Mouse (Mus musculus): ENCODE results near the gene Gm12394.
"Not testable (repeated sequence)": the region's sequence is repeated elsewhere in the genome, so short reads cannot be mapped to it uniquely, and the experiment has no call there.

The Gm12394 gene

GRCm38 (mm10) chr4:42853788-42854187, 2.8 kb downstream of the Gm12394 start, which contains the start of gene Fam205a1:
TSS of gene Fam205a1 (minus strand) at chr4:42853888.
- DNase-seq = not testable (repeated sequence)

DNA sequence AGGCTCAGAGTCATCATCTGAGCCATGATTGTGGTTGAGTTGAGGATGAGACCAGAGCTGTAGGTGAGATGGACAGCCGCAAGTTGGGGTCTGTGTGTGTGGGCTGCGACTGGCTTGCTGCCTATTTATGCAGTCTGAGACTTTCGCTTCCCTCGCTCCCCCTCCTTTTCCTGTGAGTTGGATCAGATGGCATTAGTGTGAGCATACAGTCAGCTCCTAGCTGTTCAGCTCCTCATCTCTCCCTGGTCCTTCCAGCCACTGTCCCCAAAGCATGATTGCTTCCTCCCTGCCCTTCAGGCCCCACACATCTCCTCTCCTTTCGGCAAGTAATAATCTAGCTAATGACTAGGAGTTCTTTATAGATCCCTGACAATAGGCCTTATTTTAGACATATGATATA, 82.7 kb downstream of the Gm12394 start, which contains the start of gene Ccl21a:
Gene Ccl21a, minus strand, starts transcription at position 101 of the 400 bp plus-strand sequence.
- DNase-seq = not testable (repeated sequence)

DNA sequence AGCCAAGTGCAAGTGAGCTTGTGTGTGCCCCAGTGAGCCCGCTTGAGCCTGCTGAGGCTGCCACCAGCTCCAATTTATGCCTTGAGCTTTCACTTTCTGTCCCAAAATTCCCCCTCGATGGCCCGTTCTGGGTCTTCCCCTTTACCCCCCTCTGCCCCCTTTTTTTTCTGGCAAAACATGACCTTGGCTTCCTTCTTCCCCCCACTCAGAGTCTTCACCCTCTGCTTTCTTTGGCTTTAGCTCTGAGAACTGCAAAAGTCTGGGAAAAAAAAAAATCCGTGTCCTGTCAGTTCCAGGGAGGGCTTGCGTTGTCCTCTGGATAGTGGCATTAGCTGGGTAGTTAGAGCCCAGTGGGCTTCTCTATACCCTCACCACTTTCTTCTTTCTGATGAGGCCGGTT, 100.1 kb downstream of the Gm12394 start, which contains the start of gene Ccl19:
Gene Ccl19, minus strand, starts transcription at position 101 of the 400 bp plus-strand sequence.
- DNase-seq = not testable (repeated sequence)

- DNase-seq = not testable (repeated sequence)
Observed at GRCm38 (mm10) chr4:42735245-42735644, 121.3 kb downstream of the Gm12394 start, which contains the start of gene 4930578G10Rik. TSS of gene 4930578G10Rik (plus strand) at chr4:42735545.

Data from cerebellum, postnatal 25 days (tissue).